Mouse (Mus musculus) intestine, postnatal 0 days (tissue): ENCODE measurements around the gene Kars. TPM values are rescaled to one million over a fixed set of nuclear protein-coding genes. Genes with fewer than 3 reads are reported as not detected.

Experiments used
- ATAC-seq: fragments of 200-750 bp; cut with Nextera tagmentation; 2 replicates; pipeline ENCODE4 v1.8.0; 2017; ENCODE audit warnings: mild to moderate bottlenecking, moderate TSS enrichment, moderate library complexity
- H3K27ac ChIP-seq: fragments of 300-500 bp; sonication (generic); 2 replicates; pipeline ENCODE4 v1.5.1; 2014; ENCODE audit warnings: mild to moderate bottlenecking, low read depth, low read length, moderate library complexity
- H3K27me3 ChIP-seq: fragments of 300-500 bp; sonication (generic); replicated peaks from 2 replicates; pipeline ENCODE4 v1.6.1; 2014; ENCODE audit warnings: low read length, mixed read lengths; ENCODE audit not compliant: control insufficient read depth, insufficient read depth
- H3K36me3 ChIP-seq: fragments of 300-500 bp; sonication (generic); 2 replicates; pipeline ENCODE4 v1.6.1; 2014; ENCODE audit warnings: mild to moderate bottlenecking, moderate library complexity; ENCODE audit not compliant: control insufficient read depth, insufficient read depth
- H3K4me1 ChIP-seq: fragments of 300-500 bp; sonication (generic); replicated peaks from 2 replicates; pipeline ENCODE4 v1.6.1; 2014; ENCODE audit warnings: antibody characterized with exemption, low read length, mixed read lengths; ENCODE audit not compliant: control insufficient read depth, insufficient read depth
- H3K4me2 ChIP-seq: fragments of 300-500 bp; sonication (generic); replicated peaks from 2 replicates; pipeline ENCODE4 v1.6.1; 2014; ENCODE audit warnings: low read depth, mild to moderate bottlenecking, moderate library complexity
- H3K4me3 ChIP-seq: fragments of 300-500 bp; sonication (generic); 2 replicates; pipeline ENCODE4 v1.5.1; 2014; ENCODE audit warnings: low read depth, low read length
- H3K9ac ChIP-seq: fragments of 300-500 bp; sonication (generic); 2 replicates; pipeline ENCODE4 v1.6.1; 2014; ENCODE audit warnings: mild to moderate bottlenecking, low read depth, low read length
- H3K9me3 ChIP-seq: fragments of 300-500 bp; sonication (generic); 2 replicates; pipeline ENCODE4 v1.6.1; 2016; ENCODE audit warnings: mixed run types; ENCODE audit not compliant: control insufficient read depth
- CTCF ChIP-seq: sonication (generic); IDR thresholded peaks from 2 replicates; pipeline ENCODE4 v1.5.1; 2016; ENCODE audit warnings: low read depth, mild to moderate bottlenecking, control low read depth, antibody characterized with exemption, moderate library complexity
- WGBS: fragments of 180-500 bp; shearing (Covaris S2); extraction: QIAGEN DNeasy Blood & Tissue Kit; methylation state at CpG from one replicate; pipeline ENCODE4 v1.1.7; 2014; 5-methylcytosine and 5-hydroxymethylcytosine counted together
- polyA plus RNA-seq: library from polyadenylated mRNA; unstranded; fragments of >200 nt; fragmentation: Nextera tagmentation; extraction: Ambion mirVana; gene quantifications from 2 replicates; pipeline ENCODE4 v1.2.1, GENCODE M21; 2015

Gene Kars
- polyA plus RNA-seq, 1 experiment from 2014 or later, result 63.7 TPM

- H3K4me1 ChIP-seq, result no peaks in the 10 kb centered on the region
- no peak overlapping the region for H3K4me2 ChIP-seq
- no peaks in the 10 kb centered on the region for H3K9me3 ChIP-seq
- TF ChIP-seq CTCF, result no peak
- no peak overlapping the region for H3K27ac ChIP-seq
- peaks cover 13% of the 10 kb centered on the region for H3K36me3 ChIP-seq
- H3K27me3 ChIP-seq, result no peaks in the 10 kb centered on the region
- ATAC-seq, result peak; percentile 35; the same call in 1 of the 2 replicates
- H3K4me3 ChIP-seq, result no peak overlapping the region
- H3K9ac ChIP-seq, result no peak overlapping the region
- WGBS, result 69% methylated on average over 15 of the region's 15 CpGs
These were observed 50.4 kb downstream of the Kars start for GRCm38 (mm10) chr8:111960591-111961321.

- WGBS, result 94% methylated on average over 2 of the region's 2 CpGs
- no peak overlapping the region for H3K4me2 ChIP-seq
- no peaks in the 10 kb centered on the region for H3K27me3 ChIP-seq
- H3K9me3 ChIP-seq, result no peaks in the 10 kb centered on the region
- no peak overlapping the region for H3K4me3 ChIP-seq
- H3K27ac ChIP-seq, result no peak overlapping the region
- no peak for ATAC-seq
- TF ChIP-seq CTCF, result no peak
- peaks cover 20% of the 10 kb centered on the region for H3K36me3 ChIP-seq
- no peak overlapping the region for H3K9ac ChIP-seq
- no peaks in the 10 kb centered on the region for H3K4me1 ChIP-seq
These were observed 53.9 kb downstream of the Kars start for GRCm38 (mm10) chr8:111957231-111957630.

GRCm38 (mm10) chr8:111955879-111956278 lies 55.2 kb downstream of the Kars start:
- H3K36me3 ChIP-seq, result peaks cover 25% of the 10 kb centered on the region

GRCm38 (mm10) chr8:111954844-111955594 lies 56.1 kb downstream of the Kars start:
- Histone ChIP-seq H3K9ac (no peak overlapping the region), H3K27ac (no peak overlapping the region), H3K4me3 (no peak overlapping the region), H3K4me2 (no peak overlapping the region), H3K9me3 (no peaks in the 10 kb centered on the region), H3K36me3 (peaks cover 25% of the 10 kb centered on the region), H3K27me3 (no peaks in the 10 kb centered on the region), H3K4me1 (no peaks in the 10 kb centered on the region)
- TF ChIP-seq CTCF, result no peak
- no peak for ATAC-seq
- 63% methylated on average over 4 of the region's 4 CpGs for WGBS

More at GRCm38 (mm10) chr8:111955879-111956278, 55.2 kb downstream of the Kars start:
- Histone ChIP-seq H3K27ac (no peak overlapping the region), H3K4me3 (no peak overlapping the region), H3K9me3 (no peaks in the 10 kb centered on the region), H3K27me3 (no peaks in the 10 kb centered on the region), H3K9ac (no peak overlapping the region), H3K4me2 (no peak overlapping the region), H3K4me1 (no peaks in the 10 kb centered on the region)
- 97% methylated on average over 5 of the region's 5 CpGs for WGBS
- no peak for TF ChIP-seq CTCF
- no peak for ATAC-seq

- H3K36me3 ChIP-seq, result peaks cover 37% of the 10 kb centered on the region
- 93% methylated on average over 5 of the region's 5 CpGs for WGBS
These were observed 59.2 kb downstream of the Kars start for GRCm38 (mm10) chr8:111951936-111952335.

GRCm38 (mm10) chr8:111951317-111951716 lies 59.8 kb downstream of the Kars start:
- TF ChIP-seq CTCF, result no peak
- peaks cover 39% of the 10 kb centered on the region for H3K36me3 ChIP-seq
- ATAC-seq, result no peak

More at GRCm38 (mm10) chr8:111951936-111952335, 59.2 kb downstream of the Kars start:
- TF ChIP-seq CTCF, result no peak
- Histone ChIP-seq H3K9ac (no peak overlapping the region), H3K27ac (no peak overlapping the region), H3K9me3 (no peaks in the 10 kb centered on the region), H3K4me2 (no peak overlapping the region), H3K27me3 (no peaks in the 10 kb centered on the region), H3K4me1 (no peaks in the 10 kb centered on the region), H3K4me3 (no peak overlapping the region)
- ATAC-seq, result no peak

More at GRCm38 (mm10) chr8:111951317-111951716, 59.8 kb downstream of the Kars start:
- H3K27me3 ChIP-seq, result no peaks in the 10 kb centered on the region
- H3K9ac ChIP-seq, result no peak overlapping the region
- H3K4me1 ChIP-seq, result no peaks in the 10 kb centered on the region
- no peak overlapping the region for H3K4me3 ChIP-seq
- 94% methylated on average over 7 of the region's 7 CpGs for WGBS
- H3K4me2 ChIP-seq, result no peak overlapping the region
- no peak overlapping the region for H3K27ac ChIP-seq
- no peaks in the 10 kb centered on the region for H3K9me3 ChIP-seq
